Mouse (Mus musculus) heart, adult 11 months (tissue): ENCODE results near the gene Fam189a1.

Experiments used
- DNase-seq: peaks from one replicate; pipeline ENCODE4 v3.0.0; 2022

Fam189a1 gene

DNA sequence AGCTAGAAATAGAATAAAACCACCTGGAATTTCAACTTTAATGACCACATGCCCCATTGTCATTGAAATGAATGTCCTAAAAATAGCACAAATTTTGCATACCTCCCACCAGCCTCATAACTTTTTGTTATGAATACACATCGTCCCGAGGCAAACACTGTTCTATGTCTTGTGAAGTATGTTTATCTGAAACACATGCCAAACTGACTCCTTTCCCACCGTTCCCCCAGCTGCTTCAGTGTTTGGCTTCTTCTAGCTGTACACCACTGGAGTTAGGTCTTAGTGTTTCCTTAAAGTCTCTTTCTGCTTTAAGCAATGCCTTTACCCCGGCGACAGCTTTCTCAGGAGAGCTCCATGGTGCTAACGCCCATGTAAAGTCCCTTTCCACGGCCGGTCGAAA is 365.2 kb downstream of the Fam189a1 start:
- DNase-seq = no peak

DNA sequence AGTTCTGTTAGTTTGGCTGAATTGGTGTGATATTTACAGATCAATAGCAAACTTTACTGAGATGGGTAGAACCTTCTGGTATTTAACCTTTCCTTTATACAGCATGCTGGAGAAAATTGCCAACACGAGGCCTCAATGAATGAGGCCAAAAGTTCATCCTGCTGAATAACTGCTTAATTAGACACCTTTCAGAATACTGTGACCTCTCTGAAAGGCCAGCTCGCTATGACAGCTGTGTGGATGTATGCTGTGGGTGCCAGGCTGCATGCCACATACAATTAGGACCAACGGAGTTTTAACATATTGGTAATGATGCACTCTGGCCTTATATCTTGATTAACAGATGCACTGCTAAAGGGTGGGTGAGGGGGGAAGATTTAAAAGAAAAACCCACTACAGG is 371.3 kb downstream of the Fam189a1 start:
- no peak for DNase-seq

DNA sequence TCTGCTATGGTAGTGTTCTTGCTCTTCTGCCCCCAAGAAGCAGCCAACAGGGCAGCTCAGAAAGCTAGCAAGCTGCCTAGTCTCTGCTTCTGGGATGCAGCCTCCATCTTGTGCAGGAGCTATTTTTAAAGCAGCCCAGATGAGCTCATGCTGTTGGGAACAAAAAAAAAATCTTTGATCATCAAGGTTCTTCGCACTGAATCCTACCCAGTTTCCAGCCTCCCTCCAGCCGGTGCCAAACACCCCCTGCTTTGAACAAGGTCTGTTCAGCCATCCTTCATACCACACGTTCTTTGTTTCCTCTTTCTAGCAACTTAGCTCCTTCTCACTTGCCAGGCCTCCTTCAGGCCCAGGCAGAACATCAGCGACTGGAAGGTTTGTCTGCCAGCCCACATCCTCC is 376.9 kb downstream of the Fam189a1 start:
- no peak for DNase-seq

DNA sequence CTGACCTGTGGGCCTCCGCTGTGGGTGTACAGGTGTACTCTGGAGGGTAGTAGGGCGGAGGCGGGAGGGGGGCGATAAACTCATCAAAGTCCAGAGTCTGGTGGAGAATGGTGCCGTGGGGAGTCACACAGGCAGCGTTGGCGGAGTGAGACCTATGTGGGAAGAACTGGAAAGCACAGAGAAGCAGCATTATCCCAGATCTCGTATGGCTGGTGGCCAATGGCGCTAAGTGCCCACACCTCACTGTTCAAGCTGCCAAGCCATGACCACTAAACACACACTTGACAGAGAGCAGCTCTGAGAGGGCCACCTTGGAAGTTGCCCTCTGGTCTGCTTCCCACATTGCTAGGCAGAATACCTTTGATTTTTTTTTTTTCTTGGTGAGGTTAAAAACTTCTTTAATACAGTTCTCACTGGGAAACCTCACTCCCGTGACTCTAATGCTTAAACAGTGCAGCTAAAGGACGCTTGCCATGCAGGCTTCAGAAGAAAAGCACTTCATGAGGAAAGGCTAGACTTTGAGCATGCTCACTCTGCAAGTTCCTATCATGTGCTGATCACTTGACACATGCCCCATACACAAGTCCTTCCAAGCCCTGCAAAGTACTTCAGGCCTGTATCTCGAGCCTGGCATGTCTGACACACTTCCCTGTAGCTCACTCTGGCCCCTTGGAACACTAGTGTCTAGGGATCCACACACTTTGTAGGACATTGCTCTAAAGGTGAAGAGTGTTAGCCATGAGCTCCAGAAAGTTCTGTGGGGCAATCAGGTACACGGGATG is 379.5 kb downstream of the Fam189a1 start:
- no peak for DNase-seq

DNA sequence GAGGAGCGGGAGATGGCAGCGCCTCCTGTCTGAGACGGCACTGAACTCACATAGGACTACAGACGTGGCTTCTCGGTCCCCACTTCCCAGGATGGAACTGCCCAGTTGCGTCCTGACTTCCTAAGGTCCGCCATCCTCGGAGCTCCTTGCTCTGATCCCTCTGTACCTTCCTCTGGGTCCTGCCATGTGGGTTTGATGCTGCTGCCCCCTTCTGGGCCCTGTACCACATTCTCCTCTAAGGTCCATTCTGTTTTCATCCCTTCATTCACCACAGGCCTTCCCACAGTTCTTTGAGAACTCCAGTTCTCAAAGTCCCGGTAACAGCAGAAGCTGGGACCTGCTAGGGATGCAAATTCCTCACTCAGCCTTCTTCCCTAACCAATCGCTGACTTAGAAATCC is 382.9 kb downstream of the Fam189a1 start:
- no peak for DNase-seq

DNA sequence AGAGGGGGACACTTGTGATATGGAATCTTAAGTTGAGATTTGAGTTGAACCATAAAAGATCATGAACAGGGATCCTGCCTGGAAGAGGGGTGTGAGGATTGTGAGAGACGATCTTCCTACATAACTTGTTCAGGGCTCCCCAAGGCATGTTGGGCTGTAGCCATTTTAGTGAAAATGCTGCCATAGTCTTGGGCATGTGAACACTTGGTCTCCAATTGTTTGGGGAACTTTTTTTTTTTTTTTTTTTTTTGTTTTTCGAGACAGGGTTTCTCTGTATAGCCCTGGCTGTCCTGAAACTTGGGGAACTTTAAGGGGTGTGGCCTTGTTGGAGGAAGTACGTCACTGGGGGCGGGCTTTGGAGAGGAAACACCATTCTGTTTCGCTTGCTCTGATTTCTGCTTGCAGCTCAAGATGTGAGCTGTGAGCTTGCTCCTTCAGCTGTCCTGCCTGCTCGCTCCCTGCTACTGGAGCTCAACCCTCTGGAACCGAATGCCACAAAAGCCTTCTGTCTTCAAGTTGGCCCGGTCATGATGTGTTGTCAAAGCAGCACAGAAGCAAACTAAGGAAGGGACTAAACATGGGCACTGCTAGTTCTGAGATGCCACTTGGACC is 385.5 kb downstream of the Fam189a1 start:
- DNase-seq = no peak

DNA sequence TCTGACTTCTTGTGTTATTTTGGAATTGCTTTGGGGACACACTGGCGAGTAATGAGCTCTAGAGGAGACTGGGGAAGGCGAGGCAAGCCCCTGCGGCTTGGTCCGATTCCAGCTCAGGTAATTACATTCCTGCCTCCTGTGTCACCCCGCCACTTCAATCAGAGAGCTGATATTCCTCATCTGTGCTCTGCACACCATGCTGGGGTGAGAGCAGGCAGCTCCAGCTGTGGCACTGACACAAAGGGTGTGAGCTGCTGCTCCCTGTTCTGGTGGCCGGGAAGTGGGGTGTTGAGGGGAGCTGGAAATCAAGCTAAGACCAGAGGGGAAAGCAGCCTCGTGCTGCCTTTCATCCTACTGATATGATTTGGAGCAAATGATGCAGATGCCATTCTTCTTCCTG is 386.6 kb downstream of the Fam189a1 start:
- no peak for DNase-seq

DNA sequence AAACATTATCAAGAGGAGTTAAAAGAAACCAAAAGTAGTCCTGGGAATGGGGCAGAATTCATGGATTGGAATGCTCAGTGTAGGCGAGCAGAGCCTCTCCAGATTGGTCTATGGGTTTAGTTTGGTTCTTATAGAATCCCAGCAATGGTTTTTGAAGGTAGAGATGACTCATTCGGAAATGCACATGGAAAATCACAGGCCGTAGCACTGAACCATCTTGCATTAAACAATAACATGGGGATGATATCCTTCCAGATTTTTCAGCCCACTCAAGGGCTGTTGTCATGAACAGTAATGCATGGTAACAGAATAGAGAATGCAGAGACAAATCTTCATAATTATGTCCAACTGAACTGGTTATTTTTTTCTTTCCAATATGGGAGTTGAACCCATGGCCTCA is 390.8 kb downstream of the Fam189a1 start:
- no peak for DNase-seq

DNA sequence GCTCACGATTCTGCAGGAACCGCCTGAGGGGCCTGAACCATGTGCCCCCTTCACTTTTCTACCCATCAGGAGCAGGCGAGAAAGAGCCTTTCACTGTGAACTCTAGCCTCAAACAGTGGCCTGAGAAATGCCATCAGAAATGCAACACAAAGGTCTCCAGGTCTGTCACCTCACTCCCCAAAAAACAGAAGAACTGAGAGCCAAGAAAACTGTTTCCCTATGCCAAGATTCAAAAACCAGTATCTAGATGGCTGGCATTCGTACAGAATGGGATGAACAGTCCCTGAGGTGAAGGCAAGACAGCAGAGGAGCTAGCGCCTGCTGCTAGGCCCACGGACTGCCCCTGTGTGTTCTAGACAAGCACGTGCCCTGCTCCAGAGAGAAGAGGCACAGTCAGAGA is 401.2 kb downstream of the Fam189a1 start:
- no peak for DNase-seq

DNA sequence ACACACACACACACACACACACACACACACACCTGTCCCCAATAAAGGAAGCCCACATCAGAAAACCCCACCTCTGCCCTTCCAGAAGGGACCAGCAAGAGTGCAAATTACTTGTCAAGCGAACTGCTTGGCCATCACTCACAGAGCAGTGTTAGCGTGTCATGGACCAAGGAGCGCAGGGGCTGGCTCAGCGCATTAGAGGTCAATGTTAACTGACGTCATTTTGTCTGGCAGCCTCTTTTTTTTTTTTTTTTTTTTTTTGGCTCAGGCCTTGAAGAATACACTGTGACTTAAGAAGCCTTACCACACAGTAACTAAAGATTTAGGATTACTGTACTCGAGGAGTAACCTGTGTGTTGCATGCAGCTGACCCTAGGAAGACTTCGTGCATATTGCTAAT is 402.2 kb downstream of the Fam189a1 start:
- DNase-seq = no peak

DNA sequence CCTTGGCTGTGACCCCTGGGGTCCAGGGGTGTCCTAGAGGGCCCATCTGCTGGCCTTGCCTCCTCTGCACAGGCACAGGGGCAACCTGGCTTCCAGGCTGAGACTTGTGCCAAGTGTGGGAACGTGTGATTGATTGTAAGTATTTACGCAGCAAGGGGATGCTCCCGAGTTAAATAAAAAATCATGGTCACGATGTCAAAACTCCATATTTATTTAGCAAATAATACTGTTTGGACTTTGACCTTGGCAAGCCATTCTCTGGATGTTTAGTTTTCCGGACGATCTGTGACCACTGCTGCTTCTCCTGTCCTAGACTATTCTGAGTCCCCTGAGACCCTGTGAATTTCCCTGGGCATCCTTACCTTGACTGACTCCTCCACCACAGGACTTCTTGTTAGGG is 402.7 kb downstream of the Fam189a1 start:
- no peak for DNase-seq

DNA sequence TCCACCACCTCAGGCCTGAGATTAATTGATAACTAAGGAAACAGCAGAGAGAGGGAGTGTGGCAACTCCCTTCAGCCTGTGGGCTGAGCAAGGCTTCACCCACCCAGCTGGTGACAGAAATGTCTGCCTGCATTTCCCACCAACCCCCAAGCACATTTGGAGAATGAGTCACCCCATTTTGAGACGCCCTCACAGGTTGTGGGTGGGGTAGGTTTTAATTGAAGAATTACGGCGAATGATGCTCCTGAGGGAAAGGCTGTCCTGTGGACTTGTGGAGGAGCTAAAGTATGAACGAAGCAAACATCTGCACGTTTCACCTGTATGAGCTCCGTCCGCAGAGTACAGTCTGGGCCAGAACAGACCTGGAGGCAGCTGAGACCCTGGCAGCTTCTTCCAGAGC is 404.2 kb downstream of the Fam189a1 start:
- DNase-seq = no peak

DNA sequence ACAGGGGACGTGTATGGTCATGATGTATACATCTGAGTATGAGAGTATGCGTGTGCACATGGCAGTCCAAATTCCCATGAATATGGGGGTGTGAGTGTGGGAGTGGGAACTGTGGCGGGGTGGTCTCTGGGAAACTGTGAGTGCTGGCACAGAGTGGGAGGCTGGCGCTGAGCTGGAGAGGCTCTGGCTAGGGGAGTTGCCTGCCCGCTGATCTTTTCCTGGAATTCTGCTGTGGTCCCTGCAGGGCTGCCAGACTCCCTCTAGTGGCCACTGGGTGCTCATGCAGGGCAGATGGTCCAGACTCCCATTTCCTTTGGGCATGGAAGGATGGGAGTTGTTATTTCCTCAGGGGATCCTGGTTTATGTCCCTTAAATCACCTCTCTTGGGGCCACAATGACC is 404.9 kb downstream of the Fam189a1 start:
- DNase-seq = no peak

DNA sequence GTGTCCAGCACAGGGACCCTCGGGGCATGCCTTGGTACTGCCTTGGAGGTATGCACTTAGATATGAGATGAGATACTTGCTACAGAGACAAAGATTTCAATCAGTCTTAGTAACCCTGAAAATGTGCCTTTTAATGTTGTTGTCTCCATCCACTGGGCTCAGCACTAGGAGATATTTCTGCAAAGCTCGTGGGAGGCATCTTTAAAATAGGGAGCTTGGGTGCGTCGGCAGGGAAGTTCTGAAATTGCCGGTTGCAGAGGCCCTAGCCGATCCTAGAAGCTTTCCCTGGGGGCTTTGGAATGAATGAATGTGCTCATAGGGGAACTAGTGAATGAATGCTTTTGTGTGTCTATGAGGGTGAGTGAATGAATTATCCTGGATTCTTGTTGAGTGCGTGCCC is 412.8 kb downstream of the Fam189a1 start:
- no peak for DNase-seq

DNA sequence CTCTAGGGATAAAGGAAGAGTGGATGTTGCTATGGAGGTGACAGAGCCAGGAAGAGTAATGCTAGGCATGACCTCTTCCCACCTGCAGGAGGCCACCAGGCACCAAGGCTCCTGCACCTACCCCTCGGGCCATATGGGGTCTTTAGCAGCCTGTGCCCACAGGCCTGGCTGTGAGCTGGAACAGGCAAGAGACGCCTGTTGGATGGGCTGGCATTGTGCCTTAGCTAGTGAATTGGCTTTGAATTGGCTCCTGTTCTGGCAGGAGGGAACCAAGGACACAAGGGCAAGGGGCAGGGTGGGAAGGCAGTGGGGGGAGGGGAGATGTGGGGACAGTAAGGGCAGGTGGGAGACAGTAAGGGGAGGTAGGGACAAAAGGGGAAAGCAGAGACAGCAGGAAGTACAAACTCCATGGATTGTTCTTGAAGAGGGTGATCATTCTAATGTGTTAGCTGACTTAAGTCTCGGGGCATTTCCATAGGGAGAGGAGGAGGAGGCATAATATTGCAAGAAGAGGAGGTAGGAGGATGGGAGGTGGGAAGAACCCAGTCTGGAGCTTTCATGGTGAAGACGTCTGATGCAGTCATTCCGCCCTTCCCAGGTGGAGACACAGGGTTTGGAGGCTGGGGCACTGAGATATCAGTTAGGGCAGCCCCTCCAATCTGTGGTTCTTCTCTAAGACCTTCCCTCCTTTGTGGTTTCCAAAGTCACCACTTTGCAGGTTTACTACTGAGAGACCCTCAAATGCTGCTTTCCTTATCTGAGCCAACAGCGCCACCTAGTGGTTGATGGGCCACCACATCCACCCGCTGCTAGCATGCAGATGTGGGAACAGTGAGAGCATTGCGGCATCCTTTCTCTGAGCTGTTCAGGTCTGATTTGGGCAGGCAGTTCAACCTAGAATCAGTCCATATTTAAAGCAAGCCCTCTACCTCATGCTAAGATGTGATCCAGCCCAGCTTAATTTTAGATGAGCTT is 414.8 kb downstream of the Fam189a1 start:
- no peak for DNase-seq

DNA sequence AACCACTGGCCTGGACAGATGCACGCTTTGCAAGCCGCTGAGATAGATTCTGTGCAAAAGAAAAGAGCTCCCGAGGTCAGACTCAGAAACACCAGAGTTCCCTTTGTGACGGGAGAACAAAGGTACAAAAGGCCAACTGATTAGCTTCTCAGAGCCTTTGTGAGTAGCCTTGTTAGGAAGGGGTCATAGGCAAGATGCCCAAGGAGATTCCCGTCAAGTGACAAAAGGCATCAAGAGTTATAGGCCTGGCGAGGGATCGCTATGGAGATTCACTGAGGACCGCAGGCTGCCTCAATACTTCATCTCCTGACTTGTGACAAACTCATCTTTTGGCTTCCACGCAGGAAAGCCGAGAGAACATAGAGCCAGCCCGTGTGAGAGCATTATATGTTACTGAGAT is 417.2 kb downstream of the Fam189a1 start:
- no peak for DNase-seq

DNA sequence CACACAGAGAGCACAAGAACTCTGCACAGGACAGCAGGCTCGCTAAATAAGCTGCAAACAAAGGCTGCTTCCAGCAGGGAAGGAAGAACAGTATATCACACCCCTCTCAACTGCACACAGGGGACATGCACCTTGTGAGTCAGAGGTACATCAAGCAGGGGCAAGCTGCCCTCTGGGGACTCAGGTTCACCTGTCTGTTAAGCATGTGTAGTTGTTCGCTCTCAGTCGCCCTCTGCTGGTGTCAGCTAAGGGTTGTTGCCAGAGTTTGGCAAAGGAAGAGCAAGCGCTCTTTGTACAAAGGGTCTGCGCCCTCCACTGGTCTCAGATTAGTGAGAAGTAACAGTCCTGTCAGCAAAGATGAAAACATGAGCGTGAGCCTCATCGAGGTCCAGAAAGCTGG is 426.6 kb downstream of the Fam189a1 start:
- DNase-seq = no peak

DNA sequence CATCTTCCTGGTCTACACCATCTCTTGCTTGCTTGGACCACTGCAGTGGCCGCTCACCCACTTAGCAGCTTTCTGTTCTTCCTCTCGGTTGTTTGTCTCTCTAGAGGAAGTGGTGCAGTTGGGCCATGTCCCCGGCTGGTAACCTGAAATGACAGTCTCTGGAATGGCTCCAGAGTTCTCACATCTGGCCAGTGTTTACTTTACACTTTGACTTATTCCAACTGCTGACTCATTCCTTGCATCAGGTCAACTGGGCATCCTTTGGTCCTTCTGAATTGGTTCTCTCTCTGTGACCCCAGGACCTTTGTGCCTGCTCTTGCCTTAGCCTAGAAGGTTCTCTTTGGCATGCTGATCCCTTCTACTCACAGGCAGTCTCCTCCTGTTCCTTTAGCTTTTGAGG is 427.6 kb downstream of the Fam189a1 start:
- no peak for DNase-seq

DNA sequence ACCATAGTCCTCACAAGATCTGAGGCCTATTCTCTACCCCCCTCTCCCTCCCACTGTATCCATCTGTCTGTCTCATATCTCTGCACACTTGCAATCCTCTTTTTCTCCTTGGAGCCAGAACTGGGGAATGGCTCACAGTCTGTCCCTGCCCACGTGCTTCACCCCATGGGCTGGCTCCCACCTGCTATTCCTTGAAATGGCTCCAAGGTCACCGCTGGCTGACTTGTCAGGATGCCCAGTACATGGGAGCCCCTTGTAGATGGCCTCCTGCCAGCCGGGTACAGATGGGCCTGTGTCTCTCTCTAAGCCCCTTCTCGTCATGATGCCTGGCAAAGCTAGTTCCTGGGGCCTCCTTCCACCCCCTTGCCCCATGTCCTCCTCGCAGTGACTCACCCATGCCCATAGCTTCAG is 428.2 kb downstream of the Fam189a1 start:
- DNase-seq = no peak

DNA sequence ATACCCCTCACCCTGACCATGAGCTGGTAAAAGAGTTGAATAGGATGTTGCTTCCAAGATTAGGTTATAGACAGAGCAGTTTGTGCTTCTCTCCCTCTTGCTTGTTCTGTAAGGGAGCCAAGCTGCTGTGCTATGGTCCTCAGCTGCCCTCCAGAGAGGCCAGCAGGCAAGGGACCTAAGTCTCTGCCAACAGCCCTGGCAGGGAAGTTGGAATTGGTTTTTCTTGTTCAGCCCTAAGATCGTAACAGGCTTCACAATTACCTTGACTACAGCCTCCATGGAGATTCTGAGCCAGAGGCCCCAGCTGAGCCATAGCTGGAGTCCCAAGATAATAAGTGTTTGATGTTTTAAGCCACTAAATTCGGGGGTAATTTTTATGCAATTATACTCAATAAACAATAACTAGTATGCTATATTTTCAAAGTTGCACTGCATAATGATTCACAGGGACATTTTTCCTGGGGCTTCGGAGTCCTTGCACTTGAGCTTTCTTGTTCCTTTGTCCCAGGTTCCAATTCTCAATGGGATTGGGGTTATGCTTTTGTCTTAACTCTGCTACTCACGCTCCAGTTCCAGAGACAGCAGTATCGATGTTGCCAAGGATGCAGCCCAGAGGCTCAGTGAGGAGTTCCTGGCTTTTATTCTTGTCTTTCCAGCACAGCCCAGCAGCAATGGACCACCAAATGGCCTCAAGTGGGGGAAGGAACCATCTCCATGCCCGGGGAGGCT is 430.2 kb downstream of the Fam189a1 start:
- no peak for DNase-seq

DNA sequence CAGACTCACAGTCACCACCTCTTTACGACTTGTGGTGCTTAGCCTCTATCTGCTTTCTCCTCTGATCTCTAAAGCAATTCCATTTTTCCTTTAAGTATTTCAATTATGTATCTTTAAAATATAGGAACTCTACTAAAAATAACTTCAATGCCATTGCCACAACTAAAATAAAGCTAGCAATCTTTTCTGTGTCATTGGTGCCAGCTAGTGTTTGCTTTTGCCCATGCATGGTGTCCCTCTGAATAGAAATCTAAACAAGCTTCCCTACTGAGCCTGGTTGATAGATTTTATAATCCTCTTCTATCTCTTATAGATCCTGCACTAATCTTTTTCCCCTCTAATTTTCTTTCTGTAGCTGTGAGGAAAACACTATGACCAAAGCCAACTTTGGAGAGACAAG is 432.0 kb downstream of the Fam189a1 start:
- DNase-seq = no peak

DNA sequence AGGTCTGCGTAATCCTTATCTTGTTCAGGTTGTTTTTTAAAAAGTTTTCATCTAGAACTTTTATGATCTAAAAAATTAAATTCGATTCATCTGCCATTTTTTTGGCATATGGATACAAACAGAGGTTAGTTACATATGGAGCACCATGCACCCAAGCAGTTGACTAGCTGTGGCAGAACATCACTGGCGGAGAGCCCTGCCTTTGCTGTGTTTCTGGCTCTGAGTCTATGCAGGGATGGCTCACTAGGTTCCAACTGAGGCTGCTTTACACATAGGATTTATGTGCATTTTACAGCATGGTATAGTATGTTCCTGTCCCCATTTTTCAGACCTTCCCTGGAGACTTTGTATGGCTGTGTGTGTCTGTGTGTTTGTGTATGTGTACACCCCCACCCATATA is 433.1 kb downstream of the Fam189a1 start:
- no peak for DNase-seq

DNA sequence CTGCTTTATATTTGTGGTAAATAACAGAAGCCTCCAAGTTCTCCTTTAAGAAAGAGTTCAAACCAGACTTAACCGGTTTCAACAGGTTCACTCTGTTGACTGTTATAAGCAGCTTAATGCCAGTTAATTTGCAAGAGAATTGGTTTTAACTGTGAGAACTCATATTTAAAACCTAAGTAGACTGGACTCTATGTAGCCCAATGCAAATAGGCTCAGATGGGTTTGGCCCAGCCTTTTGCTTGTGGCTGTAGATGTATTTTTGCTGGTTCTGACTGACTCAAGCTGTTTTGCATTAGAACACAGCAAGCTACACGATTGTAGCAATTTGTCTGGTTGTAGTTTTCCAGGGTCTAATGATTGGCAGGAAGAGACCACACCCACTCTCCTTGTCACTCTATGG is 440.1 kb downstream of the Fam189a1 start:
- DNase-seq = no peak
